Mouse (Mus musculus): ENCODE measurements around the gene Ccnc. TPM values are rescaled to one million over a fixed set of nuclear protein-coding genes. Genes with fewer than 3 reads are reported as not detected.
A peak's percentile ranks its signal among the peaks of the same experiment; 100 is the strongest.

Ccnc gene
- polyA plus RNA-seq, 1 experiment from 2014 or later = 49.3 TPM

- Histone ChIP-seq H3K27me3 (ENCODE audit: control insufficient read depth, insufficient read depth, low read depth, low read length) (peaks cover 95% of the 10 kb centered on the region), H3K4me2 (ENCODE audit: low read depth, low read length) (no peak overlapping the region), H3K27ac (ENCODE audit: low read length) (no peak overlapping the region), H3K4me1 (replicated peaks; ENCODE audit: control insufficient read depth, insufficient read depth, low read length) (peaks cover 8% of the 10 kb centered on the region), H3K9me3 (ENCODE audit: control insufficient read depth, low read length) (no peaks in the 10 kb centered on the region), H3K9ac (ENCODE audit: low read length) (no peak overlapping the region), H3K4me3 (ENCODE audit: low read length) (no peak overlapping the region), H3K36me3 (ENCODE audit: control insufficient read depth, insufficient read depth, low read length) (no peaks in the 10 kb centered on the region)
- 2% methylated on average over 11 of the region's 11 CpGs for WGBS
- ATAC-seq (ENCODE audit: low read depth) = no peak
Observed at GRCm38 (mm10) chr4:21686416-21686815, 41.1 kb upstream of the Ccnc start.

- no peak overlapping the region for H3K27ac ChIP-seq (ENCODE audit: low read length)
- peaks cover 93% of the 10 kb centered on the region for H3K27me3 ChIP-seq (ENCODE audit: control insufficient read depth, insufficient read depth, low read depth, low read length)
- H3K36me3 ChIP-seq (ENCODE audit: control insufficient read depth, insufficient read depth, low read length) = no peaks in the 10 kb centered on the region
- no peak for ATAC-seq (ENCODE audit: low read depth)
- no peak overlapping the region for H3K4me2 ChIP-seq (ENCODE audit: low read depth, low read length)
- WGBS = 0% methylated on average over 5 of the region's 5 CpGs
- peaks cover 8% of the 10 kb centered on the region for H3K4me1 ChIP-seq (replicated peaks; ENCODE audit: control insufficient read depth, insufficient read depth, low read length)
- no peaks in the 10 kb centered on the region for H3K9me3 ChIP-seq (ENCODE audit: control insufficient read depth, low read length)
- no peak overlapping the region for H3K4me3 ChIP-seq (ENCODE audit: low read length)
- H3K9ac ChIP-seq (ENCODE audit: low read length) = no peak overlapping the region
Observed at GRCm38 (mm10) chr4:21686934-21687333, 40.6 kb upstream of the Ccnc start.

- Histone ChIP-seq H3K27me3 (ENCODE audit: control insufficient read depth, insufficient read depth, low read depth, low read length) (peaks cover 92% of the 10 kb centered on the region), H3K36me3 (ENCODE audit: control insufficient read depth, insufficient read depth, low read length) (no peaks in the 10 kb centered on the region), H3K9me3 (ENCODE audit: control insufficient read depth, low read length) (no peaks in the 10 kb centered on the region), H3K9ac (ENCODE audit: low read length) (peak overlapping the region; percentile 35; the same call in 1 of the 2 replicates), H3K27ac (ENCODE audit: low read length) (no peak overlapping the region), H3K4me1 (replicated peaks; ENCODE audit: control insufficient read depth, insufficient read depth, low read length) (peaks cover 8% of the 10 kb centered on the region), H3K4me3 (ENCODE audit: low read length) (peak overlapping the region; percentile 55), H3K4me2 (ENCODE audit: low read depth, low read length) (peak overlapping the region; percentile 95)
- WGBS = 2% methylated on average over 49 of the region's 51 CpGs
- ATAC-seq (ENCODE audit: low read depth) = peak; percentile 71
Observed at GRCm38 (mm10) chr4:21687783-21688702, 39.5 kb upstream of the Ccnc start.

- H3K9me3 ChIP-seq (ENCODE audit: control insufficient read depth, low read length) = no peaks in the 10 kb centered on the region
- peak; percentile 57 for ATAC-seq (ENCODE audit: low read depth)
- H3K27me3 ChIP-seq (ENCODE audit: control insufficient read depth, insufficient read depth, low read depth, low read length) = peaks cover 88% of the 10 kb centered on the region
- peak overlapping the region; percentile 35 for H3K9ac ChIP-seq (ENCODE audit: low read length)
- H3K36me3 ChIP-seq (ENCODE audit: control insufficient read depth, insufficient read depth, low read length) = no peaks in the 10 kb centered on the region
- H3K4me1 ChIP-seq (replicated peaks; ENCODE audit: control insufficient read depth, insufficient read depth, low read length) = peaks cover 8% of the 10 kb centered on the region
- WGBS = 1% methylated on average over 36 of the region's 64 CpGs
- H3K4me3 ChIP-seq (ENCODE audit: low read length) = peak overlapping the region; percentile 55
- peak overlapping the region; percentile 95 for H3K4me2 ChIP-seq (ENCODE audit: low read depth, low read length)
- no peak overlapping the region for H3K27ac ChIP-seq (ENCODE audit: low read length)
Observed at GRCm38 (mm10) chr4:21688703-21689200, 38.7 kb upstream of the Ccnc start.

GRCm38 (mm10) chr4:21689492-21689941 lies 38.0 kb upstream of the Ccnc start:
- Histone ChIP-seq H3K9ac (ENCODE audit: low read length) (no peak overlapping the region), H3K4me3 (ENCODE audit: low read length) (no peak overlapping the region; the same call in 1 of the 2 replicates), H3K36me3 (ENCODE audit: control insufficient read depth, insufficient read depth, low read length) (no peaks in the 10 kb centered on the region), H3K4me1 (replicated peaks; ENCODE audit: control insufficient read depth, insufficient read depth, low read length) (peaks cover 8% of the 10 kb centered on the region), H3K27me3 (ENCODE audit: control insufficient read depth, insufficient read depth, low read depth, low read length) (peaks cover 80% of the 10 kb centered on the region), H3K4me2 (ENCODE audit: low read depth, low read length) (peak overlapping the region; percentile 95; the same call in 1 of the 2 replicates), H3K9me3 (ENCODE audit: control insufficient read depth, low read length) (no peaks in the 10 kb centered on the region), H3K27ac (ENCODE audit: low read length) (no peak overlapping the region)
- 1% methylated on average over 18 of the region's 18 CpGs for WGBS
- no peak for ATAC-seq (ENCODE audit: low read depth)

GRCm38 (mm10) chr4:21690221-21690620 lies 37.3 kb upstream of the Ccnc start:
- H3K27me3 ChIP-seq (ENCODE audit: control insufficient read depth, insufficient read depth, low read depth, low read length) = peaks cover 73% of the 10 kb centered on the region
- no peak overlapping the region for H3K27ac ChIP-seq (ENCODE audit: low read length)
- no peaks in the 10 kb centered on the region for H3K36me3 ChIP-seq (ENCODE audit: control insufficient read depth, insufficient read depth, low read length)
- no peaks in the 10 kb centered on the region for H3K9me3 ChIP-seq (ENCODE audit: control insufficient read depth, low read length)
- H3K4me2 ChIP-seq (ENCODE audit: low read depth, low read length) = no peak overlapping the region
- 16% methylated on average over 7 of the region's 7 CpGs for WGBS
- H3K9ac ChIP-seq (ENCODE audit: low read length) = no peak overlapping the region
- no peak overlapping the region for H3K4me3 ChIP-seq (ENCODE audit: low read length)
- no peak for ATAC-seq (ENCODE audit: low read depth)
- peaks cover 8% of the 10 kb centered on the region for H3K4me1 ChIP-seq (replicated peaks; ENCODE audit: control insufficient read depth, insufficient read depth, low read length)

- no peak for ATAC-seq (ENCODE audit: low read depth)
- H3K9me3 ChIP-seq (ENCODE audit: control insufficient read depth, low read length) = no peaks in the 10 kb centered on the region
- H3K4me3 ChIP-seq (ENCODE audit: low read length) = no peak overlapping the region
- H3K27ac ChIP-seq (ENCODE audit: low read length) = no peak overlapping the region
- no peak overlapping the region for H3K9ac ChIP-seq (ENCODE audit: low read length)
- WGBS = 29% methylated on average over 7 of the region's 7 CpGs
- no peak overlapping the region for H3K4me2 ChIP-seq (ENCODE audit: low read depth, low read length)
- H3K27me3 ChIP-seq (ENCODE audit: control insufficient read depth, insufficient read depth, low read depth, low read length) = peaks cover 20% of the 10 kb centered on the region
- H3K36me3 ChIP-seq (ENCODE audit: control insufficient read depth, insufficient read depth, low read length) = no peaks in the 10 kb centered on the region
- no peaks in the 10 kb centered on the region for H3K4me1 ChIP-seq (replicated peaks; ENCODE audit: control insufficient read depth, insufficient read depth, low read length)
Observed at GRCm38 (mm10) chr4:21695638-21696254, 31.8 kb upstream of the Ccnc start.

GRCm38 (mm10) chr4:21705046-21705445 lies 22.5 kb upstream of the Ccnc start:
- H3K4me3 ChIP-seq (ENCODE audit: low read length) = no peak overlapping the region
- no peak overlapping the region for H3K27ac ChIP-seq (ENCODE audit: low read length)
- no peaks in the 10 kb centered on the region for H3K4me1 ChIP-seq (replicated peaks; ENCODE audit: control insufficient read depth, insufficient read depth, low read length)
- ATAC-seq (ENCODE audit: low read depth) = no peak
- no peak overlapping the region for H3K4me2 ChIP-seq (ENCODE audit: low read depth, low read length)
- WGBS = 37% methylated on average over 1 of the region's 1 CpGs
- no peak overlapping the region for H3K9ac ChIP-seq (ENCODE audit: low read length)
- no peaks in the 10 kb centered on the region for H3K36me3 ChIP-seq (ENCODE audit: control insufficient read depth, insufficient read depth, low read length)
- H3K9me3 ChIP-seq (ENCODE audit: control insufficient read depth, low read length) = no peaks in the 10 kb centered on the region
- H3K27me3 ChIP-seq (ENCODE audit: control insufficient read depth, insufficient read depth, low read depth, low read length) = no peaks in the 10 kb centered on the region

GRCm38 (mm10) chr4:21712147-21712546 lies 15.4 kb upstream of the Ccnc start:
- Histone ChIP-seq H3K27ac (ENCODE audit: low read length) (no peak overlapping the region), H3K9ac (ENCODE audit: low read length) (no peak overlapping the region), H3K4me2 (ENCODE audit: low read depth, low read length) (no peak overlapping the region), H3K4me1 (replicated peaks; ENCODE audit: control insufficient read depth, insufficient read depth, low read length) (no peaks in the 10 kb centered on the region), H3K4me3 (ENCODE audit: low read length) (no peak overlapping the region), H3K9me3 (ENCODE audit: control insufficient read depth, low read length) (no peaks in the 10 kb centered on the region), H3K36me3 (ENCODE audit: control insufficient read depth, insufficient read depth, low read length) (no peaks in the 10 kb centered on the region), H3K27me3 (ENCODE audit: control insufficient read depth, insufficient read depth, low read depth, low read length) (no peaks in the 10 kb centered on the region)
- peak; percentile 98 for ATAC-seq (ENCODE audit: low read depth)
- WGBS = 3% methylated on average over 13 of the region's 13 CpGs
